Mouse (Mus musculus) G1E (cell line): ENCODE results near the gene Med20. TPM values are rescaled to one million over a fixed set of nuclear protein-coding genes. Genes with fewer than 3 reads are reported as not detected.
A peak's percentile ranks its signal among the peaks of the same experiment; 100 is the strongest.
"Not testable (repeated sequence)": the region's sequence is repeated elsewhere in the genome, so short reads cannot be mapped to it uniquely, and the experiment has no call there.

Source experiments
- ATAC-seq: 2 replicates; pipeline ENCODE4 v1.8.0; 2016; ENCODE audit warnings: mild to moderate bottlenecking; ENCODE audit not compliant: insufficient number of reproducible peaks, poor library complexity, low FRiP score, severe bottlenecking; ENCODE audit errors: extremely low read depth
- DNase-seq: peaks from one replicate; pipeline ENCODE4 v3.0.0; 2012; ENCODE audit warnings: low spot score
- H3K27me3 ChIP-seq: 2 replicates; pipeline ENCODE4 v1.6.1; 2012; ENCODE audit warnings: mild to moderate bottlenecking, low read length, inconsistent platforms; ENCODE audit not compliant: insufficient read depth
- H3K36me3 ChIP-seq: replicated peaks from 2 replicates; pipeline ENCODE3; 2012; ENCODE audit warnings: mild to moderate bottlenecking, inconsistent platforms
- H3K4me1 ChIP-seq: 2 replicates; pipeline ENCODE4 v1.6.1; 2012; ENCODE audit warnings: low read depth, low read length, inconsistent platforms, mixed read lengths; ENCODE audit not compliant: insufficient read depth
- H3K4me3 ChIP-seq: 2 replicates; pipeline ENCODE4 v1.5.1; 2012; ENCODE audit warnings: low read depth, mild to moderate bottlenecking, inconsistent platforms, low read length, moderate library complexity, mixed read lengths
- H3K9me3 ChIP-seq: replicated peaks from 2 replicates; pipeline ENCODE4 v1.6.1; 2012; ENCODE audit warnings: inconsistent platforms
- CTCF ChIP-seq: IDR thresholded peaks from 2 replicates; pipeline ENCODE4 v1.5.1; 2012; ENCODE audit warnings: low read depth, low read length, inconsistent platforms, mixed read lengths
- GATA1 ChIP-seq: IDR thresholded peaks from 2 replicates; pipeline ENCODE4 v1.6.1; 2012; ENCODE audit warnings: borderline replicate concordance, low read length, inconsistent platforms, mixed read lengths
- GATA2 ChIP-seq: IDR thresholded peaks from 2 replicates; pipeline ENCODE4 v1.6.1; 2012; ENCODE audit warnings: low read depth, low read length, inconsistent platforms, borderline replicate concordance
- POLR2AphosphoS5 ChIP-seq: IDR thresholded peaks from 2 replicates; pipeline ENCODE4 v1.6.1; 2012; ENCODE audit warnings: low read depth, low read length, inconsistent platforms; ENCODE audit not compliant: insufficient replicate concordance
- TAL1 ChIP-seq: conservative IDR thresholded peaks from 2 replicates; pipeline ENCODE4 v1.6.1; 2012; ENCODE audit warnings: low read depth, low read length, inconsistent platforms, mixed read lengths
- polyA plus RNA-seq: library from polyadenylated mRNA; stranded (reverse); fragments of >175 nt; gene quantifications from 2 replicates; pipeline ENCODE4 v1.2.3, GENCODE M21; 2012
- total RNA-seq, 2 experiments: library from RNA; stranded (forward) in 1 of 2; stranded (reverse) in 1 of 2; fragments of 200-1000 nt in 1 of 2; fragments of >200 nt in 1 of 2; fragmentation: Nextera tagmentation in 1 of 2; gene quantifications; 2 replicates each; pipeline ENCODE4 v1.2.3; 2014 to 2017

Gene Med20
- total and polyA plus RNA-seq, 3 experiments = 9.9 to 60.8 (median 38.8) TPM

DNA sequence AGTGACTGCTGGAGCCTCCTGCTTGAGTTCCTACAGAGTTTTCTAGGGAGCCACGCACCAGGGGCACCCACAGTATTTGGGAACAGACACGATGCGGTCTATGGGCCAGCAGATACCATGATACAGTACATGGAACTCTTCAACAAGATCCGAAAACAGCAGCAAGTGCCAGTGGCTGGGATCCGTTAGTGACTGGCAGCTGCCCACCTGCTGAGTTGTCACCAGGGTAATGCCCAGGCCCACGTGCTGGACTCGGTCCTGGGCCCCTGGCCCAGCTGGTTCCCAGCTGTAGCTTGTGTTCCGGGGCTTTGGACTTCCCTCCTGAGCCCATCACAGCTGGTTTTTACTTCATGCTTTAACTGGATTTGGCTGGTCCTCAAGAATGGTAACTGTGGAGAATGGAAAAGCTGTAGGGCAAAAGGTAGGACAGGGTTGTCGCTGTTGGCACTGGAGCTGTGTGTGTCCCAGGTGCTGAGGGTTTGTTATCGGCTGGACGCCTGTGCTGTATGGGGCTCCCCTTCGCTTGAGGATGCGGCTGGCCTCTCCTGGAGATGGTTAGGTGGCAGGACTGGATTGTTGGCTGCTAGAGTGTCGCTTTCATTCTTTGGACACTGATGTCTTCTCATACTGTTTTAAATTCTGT lies 11.7 kb downstream of the Med20 start:
- TF ChIP-seq GATA2 = no peak
- no peak for TF ChIP-seq POLR2AphosphoS5
- no peak for TF ChIP-seq GATA1
- no peaks in the 10 kb centered on the region for H3K27me3 ChIP-seq
- no peak overlapping the region for H3K4me3 ChIP-seq
- H3K9me3 ChIP-seq = no peaks in the 10 kb centered on the region
- no peak for DNase-seq
- no peak for ATAC-seq
- H3K4me1 ChIP-seq = peaks cover 32% of the 10 kb centered on the region
- peaks cover 92% of the 10 kb centered on the region for H3K36me3 ChIP-seq

DNA sequence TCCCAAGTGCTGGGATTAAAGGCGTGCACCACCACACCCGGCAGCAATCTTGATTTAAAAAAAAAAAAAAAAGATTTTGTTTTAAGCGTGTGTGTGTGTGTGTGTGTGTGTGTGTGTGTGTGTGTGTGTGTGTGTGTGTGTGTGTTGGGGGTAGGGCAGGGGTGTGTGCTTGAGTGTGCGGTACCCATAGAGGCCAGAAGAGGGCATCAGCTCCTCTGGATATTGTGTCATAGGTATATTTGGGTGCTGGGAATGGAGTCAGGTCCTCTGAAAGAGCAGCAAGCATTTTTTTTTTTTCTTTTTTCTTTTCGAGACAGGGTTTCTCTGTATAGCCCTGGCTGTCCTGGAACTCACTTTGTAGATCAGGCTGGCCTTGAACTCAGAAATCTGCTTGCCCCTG lies 13.2 kb downstream of the Med20 start:
- not testable (repeated sequence) for H3K4me3 ChIP-seq, H3K9me3 ChIP-seq, H3K27me3 ChIP-seq, DNase-seq, ATAC-seq
- Histone ChIP-seq H3K4me1 (peaks cover 27% of the 10 kb centered on the region), H3K36me3 (peaks cover 80% of the 10 kb centered on the region)

DNA sequence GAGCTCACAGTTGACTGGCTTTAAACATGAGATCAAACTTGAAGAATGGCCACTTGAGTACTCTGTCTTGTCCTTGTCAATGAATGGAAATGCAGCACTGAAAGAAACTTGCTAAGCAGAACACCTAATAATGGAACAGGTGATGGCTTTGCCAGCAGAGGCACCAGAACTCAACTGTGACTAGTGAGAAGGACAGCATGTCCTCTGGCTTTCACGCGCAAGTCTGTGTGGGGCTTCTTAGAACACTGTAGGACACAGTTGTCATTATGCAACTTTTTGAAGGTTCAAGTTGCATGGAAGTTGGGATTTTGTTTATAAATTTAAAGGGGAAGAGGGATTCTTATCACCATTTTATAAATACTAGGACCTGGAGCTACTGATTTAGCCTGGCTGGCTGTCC lies 13.7 kb downstream of the Med20 start:
- ATAC-seq (no peak), DNase-seq (no peak)
- Histone ChIP-seq H3K36me3 (peaks cover 74% of the 10 kb centered on the region), H3K27me3 (no peaks in the 10 kb centered on the region), H3K9me3 (no peaks in the 10 kb centered on the region), H3K4me1 (peaks cover 29% of the 10 kb centered on the region), H3K4me3 (no peak overlapping the region)
- no peak for TF ChIP-seq CTCF
- TF ChIP-seq GATA2 = no peak
- no peak for TF ChIP-seq TAL1
- TF ChIP-seq POLR2AphosphoS5 = no peak
- TF ChIP-seq GATA1 = no peak

DNA sequence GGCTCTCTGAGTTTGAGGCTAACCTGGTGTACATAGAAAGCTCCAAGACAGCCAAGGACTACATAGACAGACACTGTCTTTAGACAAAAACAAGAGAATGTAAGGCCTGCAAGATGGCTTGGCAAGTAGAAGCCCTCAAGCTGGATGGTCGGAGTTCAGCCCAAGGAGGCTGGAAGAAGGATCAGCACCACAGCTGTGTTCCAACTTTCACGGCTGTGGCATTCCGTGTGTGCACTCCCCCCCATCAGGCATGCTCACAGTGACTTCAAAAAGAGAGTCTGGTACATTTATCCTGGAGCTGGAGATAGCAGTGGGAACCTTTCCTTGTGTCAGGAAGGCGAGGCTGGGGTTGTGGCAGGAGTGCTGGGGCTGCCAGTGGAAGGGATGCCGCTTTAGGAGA lies 14.6 kb downstream of the Med20 start:
- ATAC-seq (no peak), DNase-seq (no peak)
- no peak for TF ChIP-seq GATA1
- no peak for TF ChIP-seq POLR2AphosphoS5
- TF ChIP-seq CTCF = no peak
- TF ChIP-seq TAL1 = no peak
- no peak for TF ChIP-seq GATA2
- no peaks in the 10 kb centered on the region for H3K27me3 ChIP-seq
- no peaks in the 10 kb centered on the region for H3K9me3 ChIP-seq
- H3K36me3 ChIP-seq = peaks cover 66% of the 10 kb centered on the region
- peaks cover 38% of the 10 kb centered on the region for H3K4me1 ChIP-seq
- no peak overlapping the region for H3K4me3 ChIP-seq

DNA sequence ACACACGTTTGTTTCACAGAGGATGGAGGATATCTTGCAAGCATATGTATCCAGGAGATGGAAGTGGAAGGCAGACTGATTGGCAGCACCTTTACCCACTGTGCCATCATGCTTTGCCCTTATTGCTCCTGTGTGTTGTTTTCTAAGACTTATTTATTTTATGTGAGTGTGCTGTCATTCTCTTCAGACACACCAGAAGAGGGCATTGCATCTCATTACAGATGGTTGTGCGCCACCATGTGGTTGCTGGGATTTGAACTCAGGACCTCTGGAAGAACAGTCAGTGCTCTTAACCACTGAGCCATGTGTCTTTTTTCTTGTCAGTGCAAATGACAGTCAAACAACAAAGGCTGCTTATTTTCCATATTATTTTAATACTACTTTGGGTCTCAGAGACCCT lies 16.4 kb downstream of the Med20 start:
- TF ChIP-seq TAL1 (no peak), GATA2 (no peak), GATA1 (no peak), POLR2AphosphoS5 (no peak), CTCF (no peak)
- no peak for ATAC-seq
- Histone ChIP-seq H3K4me1 (peaks cover 45% of the 10 kb centered on the region), H3K4me3 (peak overlapping the region; percentile 76; the same call in 1 of the 2 replicates), H3K9me3 (no peaks in the 10 kb centered on the region), H3K36me3 (peaks cover 56% of the 10 kb centered on the region), H3K27me3 (no peaks in the 10 kb centered on the region)
- no peak for DNase-seq

DNA sequence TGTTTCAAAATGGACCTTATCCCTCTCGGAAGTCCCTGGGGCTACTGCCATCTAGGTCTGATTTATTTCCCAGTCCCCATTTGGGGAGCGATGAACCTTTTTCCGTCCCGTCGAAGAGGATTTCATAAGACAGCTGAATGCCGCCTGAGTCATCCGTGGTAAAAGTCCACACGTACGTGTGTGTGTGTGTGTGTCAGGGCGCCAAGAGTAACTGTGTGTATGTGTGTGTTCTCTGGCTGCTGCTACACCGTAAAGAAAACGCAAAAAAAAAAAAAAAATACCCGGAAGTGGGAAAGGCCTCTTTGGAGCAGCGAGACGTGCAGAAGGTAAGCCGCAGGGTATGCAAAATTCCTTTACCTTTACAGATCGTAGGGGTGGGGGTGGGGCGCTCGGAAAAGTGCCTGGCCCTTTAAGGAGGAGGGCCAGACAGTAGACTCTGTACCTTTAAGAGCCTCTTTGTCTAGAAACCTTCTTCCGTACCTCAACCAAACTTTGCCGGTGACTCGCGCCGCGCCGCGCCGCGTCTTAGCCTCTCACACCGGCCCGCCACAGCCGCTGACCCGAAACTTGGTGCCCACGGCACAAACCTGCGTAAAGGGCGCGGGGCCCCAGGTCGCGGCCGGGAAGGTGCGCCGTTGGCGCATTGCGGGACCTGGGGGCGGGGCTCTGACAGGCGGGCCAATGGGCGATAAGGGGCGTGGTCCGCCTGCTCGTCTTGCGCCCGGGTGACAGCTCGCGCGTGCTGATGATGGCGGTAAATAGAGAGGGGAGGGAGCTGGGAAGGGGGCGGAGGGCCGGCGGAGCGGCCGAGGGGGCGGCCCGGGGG lies 17.7 kb downstream of the Med20 start:
- Histone ChIP-seq H3K9me3 (no peaks in the 10 kb centered on the region), H3K36me3 (peaks cover 49% of the 10 kb centered on the region), H3K27me3 (no peaks in the 10 kb centered on the region), H3K4me3 (peak overlapping the region; percentile 76), H3K4me1 (peaks cover 51% of the 10 kb centered on the region)
- DNase-seq = peak; percentile 88
- ATAC-seq = peak; percentile 80
- TF ChIP-seq CTCF (no peak), POLR2AphosphoS5 (no peak), GATA1 (no peak)
